Mouse (Mus musculus): ENCODE results near the gene Efcab5.
A peak's percentile ranks its signal among the peaks of the same experiment; 100 is the strongest.
"Not testable (repeated sequence)": the region's sequence is repeated elsewhere in the genome, so short reads cannot be mapped to it uniquely, and the experiment has no call there.

Gene Efcab5

DNA sequence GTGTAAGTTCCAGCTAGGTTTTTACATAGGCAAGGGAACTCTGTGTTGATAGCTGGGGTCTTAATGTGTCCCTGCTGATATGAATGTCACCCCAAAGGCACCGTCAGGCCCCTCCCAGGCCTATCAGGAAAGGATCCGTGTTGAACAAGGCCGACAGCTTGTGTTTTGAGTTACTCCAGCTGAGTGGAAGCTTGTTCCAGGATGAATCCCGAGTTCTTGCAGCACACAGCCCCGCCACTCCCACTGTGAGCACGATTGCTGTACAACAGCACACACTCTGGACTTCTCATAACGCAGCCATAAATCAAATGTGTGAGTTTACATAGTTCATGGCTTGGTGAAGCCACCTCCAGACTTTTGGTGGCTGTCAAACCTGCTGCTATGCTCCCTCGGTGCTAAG lies 94.6 kb downstream of the Efcab5 start:
- DNase-seq, result no peak

DNA sequence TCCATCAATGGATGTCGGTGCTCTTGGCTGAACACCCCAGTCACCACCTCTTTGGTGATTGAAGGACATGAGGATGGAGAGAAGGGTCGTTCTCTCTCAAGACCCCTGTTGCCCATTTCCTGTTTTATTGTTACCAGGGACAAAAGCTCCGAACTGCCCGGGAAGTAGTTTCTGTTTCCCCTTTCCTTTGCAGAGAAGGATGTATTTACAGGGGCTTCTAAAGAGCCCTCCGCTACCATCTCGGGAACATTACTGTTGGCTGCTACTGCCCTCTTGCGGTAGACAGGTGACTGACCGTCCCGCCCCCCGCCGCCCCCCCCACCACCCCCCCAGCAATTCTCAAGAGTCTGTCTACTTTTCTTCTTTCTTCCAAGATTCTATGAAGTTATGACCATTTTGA lies 95.6 kb downstream of the Efcab5 start:
- peak; percentile 53 for DNase-seq

DNA sequence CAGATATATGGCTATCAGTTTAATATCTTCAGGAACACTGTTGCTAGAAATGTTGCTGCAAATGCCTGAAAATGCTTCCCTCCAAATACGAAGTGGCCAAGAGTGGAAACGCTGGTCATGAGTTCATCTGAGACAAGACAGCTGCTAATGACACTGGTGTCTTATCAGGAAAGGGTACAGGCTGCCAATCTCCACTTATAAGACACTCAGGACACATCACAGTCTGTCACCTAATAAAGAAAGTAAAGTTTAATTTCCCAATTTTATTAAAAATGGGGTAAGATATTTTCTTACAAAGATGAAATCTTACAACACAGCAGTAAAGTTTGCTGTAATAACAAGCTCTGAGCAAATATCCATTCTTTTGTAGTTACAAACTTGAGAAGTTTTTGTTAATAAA lies 99.6 kb downstream of the Efcab5 start:
- DNase-seq, result no peak

DNA sequence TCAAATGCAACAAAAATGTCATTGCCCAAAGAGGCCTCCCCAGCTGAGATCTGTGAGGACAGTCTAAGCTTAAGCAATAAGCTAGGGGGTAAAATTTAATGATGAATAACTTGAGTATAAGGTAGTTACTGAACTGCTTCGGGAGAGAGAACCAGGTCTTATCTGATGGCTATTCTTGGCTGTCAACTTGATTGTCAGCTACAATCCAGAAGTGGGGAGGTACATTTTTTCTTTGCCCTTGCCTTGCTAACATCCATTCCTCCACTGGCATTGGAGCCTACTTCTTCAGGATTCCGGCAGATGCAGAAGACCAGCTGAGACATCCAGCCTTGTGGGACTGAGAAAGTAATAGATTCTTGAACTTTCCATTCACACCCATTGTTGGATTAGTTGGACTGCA lies 101.8 kb downstream of the Efcab5 start:
- DNase-seq, result no peak

DNA sequence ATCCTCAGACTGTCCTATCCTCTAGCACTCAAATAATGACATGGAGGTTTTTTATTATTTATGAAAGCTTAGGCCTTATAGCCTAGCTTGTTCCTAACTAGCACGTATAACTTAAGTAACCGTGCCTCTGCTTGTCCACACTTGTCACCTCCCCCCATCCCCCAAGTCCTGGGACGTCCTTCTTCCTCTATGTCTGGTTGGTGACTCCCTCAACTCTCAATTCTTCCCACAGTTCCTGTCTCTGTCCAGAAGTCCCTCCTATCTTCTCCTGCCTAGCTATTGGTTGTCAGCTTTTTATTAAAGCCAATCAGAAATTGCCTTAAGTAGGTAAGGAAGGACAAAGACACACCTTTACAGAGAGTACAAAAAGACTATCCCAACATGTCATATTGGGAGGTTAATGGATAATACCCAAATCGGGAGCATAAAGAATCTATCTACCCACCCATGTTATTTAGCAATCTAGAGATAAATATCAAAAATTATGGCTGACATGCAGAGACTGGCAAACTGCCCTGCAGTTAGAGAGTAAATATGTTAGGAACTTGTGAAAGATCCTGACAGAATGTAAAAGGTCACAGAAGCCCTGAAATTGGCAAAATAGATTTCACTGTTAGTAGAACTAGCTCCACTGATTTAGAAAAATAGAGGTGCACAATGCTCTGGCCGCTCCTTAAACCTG lies 104.6 kb downstream of the Efcab5 start:
- DNase-seq, result no peak

DNA sequence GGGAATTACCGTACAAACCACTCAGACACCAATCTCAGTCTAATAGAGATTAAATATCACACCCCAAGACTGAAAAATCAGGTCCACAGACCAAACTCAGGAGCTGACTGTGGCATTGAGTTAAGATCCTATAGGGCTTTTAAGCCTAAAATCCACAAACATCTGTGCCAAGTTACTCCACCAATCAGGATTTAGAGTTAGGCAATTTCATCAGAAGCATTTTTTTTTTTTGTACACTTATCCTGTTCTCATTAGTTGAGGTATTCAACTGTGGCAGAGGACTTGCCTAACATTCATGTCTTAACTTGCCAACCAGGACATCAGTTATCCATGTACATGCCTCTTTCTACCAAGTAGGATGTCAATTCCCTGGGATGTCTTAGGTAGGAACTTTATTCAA lies 109.4 kb downstream of the Efcab5 start:
- DNase-seq, result no peak

DNA sequence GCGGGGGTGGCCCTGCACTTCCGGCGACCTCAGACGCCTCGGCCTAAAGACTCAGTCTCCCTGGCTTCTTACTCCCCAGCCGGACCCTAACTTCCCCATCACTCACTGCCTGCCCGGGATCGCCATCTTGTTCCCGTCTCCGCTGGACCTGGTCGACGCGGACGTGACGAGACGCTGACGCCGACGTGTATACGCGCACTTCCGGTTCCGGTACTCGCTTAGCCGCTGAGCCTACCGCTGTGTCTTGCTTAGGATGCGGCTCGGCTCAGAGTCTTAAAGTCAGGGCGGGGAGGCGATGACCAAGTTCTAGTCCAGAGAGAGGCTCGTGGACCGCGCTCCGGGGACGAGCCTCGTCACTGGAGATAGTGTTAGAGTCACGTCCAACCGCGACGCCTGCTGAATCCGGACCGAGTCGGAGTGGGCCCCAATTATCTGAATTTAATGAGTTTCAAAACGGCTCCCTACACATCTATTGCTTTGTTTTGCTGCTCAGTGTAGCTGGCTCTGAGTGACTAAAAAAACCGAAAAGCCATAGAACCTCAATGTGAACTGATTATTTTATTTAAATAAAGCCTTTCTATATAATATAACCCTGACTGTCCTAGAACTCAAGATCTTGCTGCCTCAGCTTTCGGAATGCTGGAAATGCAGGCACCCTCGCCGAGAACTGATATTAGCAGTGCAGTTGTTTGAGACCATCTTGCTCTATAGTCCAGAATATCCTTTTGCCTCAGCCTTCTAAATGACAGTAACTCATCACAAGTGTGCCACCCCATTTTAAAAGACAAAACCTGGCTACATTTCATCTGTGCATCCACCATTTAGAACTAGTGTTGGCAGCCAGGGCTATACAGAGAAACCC lies 110.3 kb downstream of the Efcab5 start, which contains the start of gene Nsrp1:
Gene Nsrp1 (minus strand): TSS at position 163 of the 862 bp plus-strand sequence.
- DNase-seq, result peak; percentile 92

DNA sequence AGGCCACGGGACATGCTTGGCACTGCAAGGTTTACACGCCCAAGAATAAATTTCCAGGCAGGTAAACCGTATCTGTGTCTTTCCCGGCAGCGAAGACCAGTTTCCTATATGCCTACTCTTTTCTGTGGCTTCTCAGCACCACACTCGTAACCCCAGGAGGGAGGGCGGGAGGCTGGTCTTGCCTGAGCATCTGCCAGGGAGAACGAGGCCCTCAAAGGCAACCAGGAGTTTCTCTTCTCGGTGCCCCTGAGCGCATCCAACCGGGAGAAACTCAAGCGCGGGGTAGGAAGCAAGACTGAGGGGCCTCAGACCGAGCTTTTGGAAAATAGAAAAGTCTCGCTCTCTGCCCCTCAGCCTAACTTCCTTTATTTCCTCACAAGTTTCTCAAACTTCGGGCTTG lies 111.0 kb downstream of the Efcab5 start:
- no peak for DNase-seq

DNA sequence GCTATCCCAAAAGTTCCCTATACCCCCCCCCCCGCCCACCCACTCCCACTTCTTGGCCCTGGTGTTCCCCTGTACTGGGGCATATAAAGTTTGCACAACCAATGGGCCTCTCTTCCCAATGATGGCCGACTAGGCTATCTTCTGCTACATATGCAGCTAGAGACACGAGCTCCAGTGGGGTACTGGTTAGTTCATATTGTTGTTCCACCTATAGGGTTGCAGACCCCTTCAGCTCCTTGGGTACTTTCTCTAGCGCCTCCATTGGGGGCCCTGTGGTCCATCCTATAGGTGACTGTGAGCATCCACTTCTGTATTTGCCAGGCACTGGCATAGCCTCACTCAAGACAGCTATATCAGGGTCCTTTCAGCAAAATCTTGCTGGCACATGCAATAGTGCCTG lies 111.4 kb downstream of the Efcab5 start:
- DNase-seq, result not testable (repeated sequence)

DNA sequence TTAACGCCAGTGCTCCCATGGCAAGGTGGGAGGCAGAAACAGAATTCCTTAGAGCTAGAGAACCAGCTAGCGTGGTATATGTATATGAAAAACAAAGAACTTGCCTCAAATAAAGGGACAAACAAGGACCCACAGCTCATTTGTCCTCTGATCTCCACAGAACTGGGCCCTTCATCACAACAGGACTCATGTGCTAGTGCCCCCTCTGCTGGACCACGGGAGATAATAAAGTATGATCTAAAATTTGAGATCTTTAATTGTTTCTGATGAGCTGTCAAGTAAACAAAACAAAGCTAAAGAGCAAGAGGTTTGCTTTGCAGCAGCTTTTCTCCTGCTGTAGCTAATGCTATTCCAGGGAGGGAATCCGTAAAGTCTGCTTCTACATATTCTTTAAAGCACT lies 118.0 kb downstream of the Efcab5 start:
- no peak for DNase-seq

DNA sequence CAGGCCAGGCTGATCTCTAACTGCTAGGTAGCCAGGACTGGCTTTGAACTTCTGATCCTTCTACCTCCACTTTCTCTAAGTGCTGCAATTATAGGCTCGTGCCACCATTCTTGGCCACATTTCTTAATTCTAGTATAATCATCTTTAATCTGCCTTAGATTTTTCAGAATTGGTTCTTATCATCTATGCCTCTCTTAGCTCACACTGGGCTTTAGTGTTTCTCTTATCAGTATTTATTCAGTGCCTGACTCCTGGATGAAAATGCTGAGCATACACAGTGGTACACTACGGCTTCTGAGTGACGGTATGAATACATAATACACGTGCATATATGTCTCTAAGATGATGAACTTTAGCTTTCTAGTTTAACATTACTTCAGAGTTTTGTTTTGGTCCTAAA lies 119.9 kb downstream of the Efcab5 start:
- DNase-seq, result no peak

DNA sequence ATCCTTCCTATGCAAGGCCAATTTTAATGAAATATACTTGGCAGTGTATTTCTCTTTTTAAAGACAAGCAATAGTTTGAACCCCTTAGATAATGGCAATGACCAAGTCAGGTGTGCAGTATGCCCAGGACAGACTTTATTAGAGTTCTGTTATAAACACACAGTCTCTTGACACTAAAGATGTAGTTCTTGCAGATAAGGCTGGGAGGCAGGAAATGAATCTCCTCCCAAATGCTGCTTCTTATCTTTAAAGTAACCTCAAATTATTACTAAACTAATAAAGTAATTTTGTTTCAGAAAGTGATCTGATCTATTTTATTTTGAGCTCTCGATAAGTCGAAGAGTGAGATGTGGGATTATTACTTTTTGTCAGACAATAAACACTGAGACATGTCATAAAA lies 125.4 kb downstream of the Efcab5 start:
- no peak for DNase-seq

DNA sequence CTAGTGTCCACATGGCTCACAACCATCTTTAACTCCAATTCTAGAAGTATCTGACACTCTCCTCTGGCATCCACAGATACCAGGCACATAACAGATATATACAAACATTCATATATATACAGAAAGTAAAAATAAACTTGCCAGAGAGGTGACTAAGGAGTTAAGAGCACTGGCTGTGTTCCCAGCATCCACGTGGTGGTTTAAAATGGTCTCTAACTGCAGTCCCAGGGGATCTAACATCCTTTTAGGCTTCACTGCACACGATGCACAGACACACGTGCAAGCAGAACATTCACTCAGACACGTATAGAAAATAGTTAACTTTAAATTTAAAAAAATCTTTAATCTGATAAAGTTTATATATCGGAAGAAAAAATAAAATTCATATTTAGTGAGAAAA lies 126.8 kb downstream of the Efcab5 start:
- DNase-seq, result no peak

DNA sequence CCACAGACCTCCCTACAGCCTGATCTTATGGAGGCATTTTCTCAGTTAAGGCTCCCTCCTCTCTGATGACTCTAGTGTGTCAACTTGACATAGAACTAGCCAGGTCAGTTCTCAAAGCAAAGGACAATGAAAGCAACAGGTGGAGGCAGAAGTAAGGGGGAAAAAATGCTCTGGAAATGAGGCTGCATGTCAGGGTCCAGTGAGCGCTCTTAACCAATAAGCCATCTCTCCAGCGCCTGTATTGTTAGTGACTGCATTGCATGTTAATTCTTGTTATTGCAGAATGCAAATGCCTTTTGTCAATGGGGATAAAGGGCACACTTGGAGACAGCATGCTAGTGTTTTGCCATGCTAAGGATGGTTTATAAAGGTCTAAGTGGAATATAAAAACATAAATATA lies 146.0 kb downstream of the Efcab5 start:
- no peak for DNase-seq

DNA sequence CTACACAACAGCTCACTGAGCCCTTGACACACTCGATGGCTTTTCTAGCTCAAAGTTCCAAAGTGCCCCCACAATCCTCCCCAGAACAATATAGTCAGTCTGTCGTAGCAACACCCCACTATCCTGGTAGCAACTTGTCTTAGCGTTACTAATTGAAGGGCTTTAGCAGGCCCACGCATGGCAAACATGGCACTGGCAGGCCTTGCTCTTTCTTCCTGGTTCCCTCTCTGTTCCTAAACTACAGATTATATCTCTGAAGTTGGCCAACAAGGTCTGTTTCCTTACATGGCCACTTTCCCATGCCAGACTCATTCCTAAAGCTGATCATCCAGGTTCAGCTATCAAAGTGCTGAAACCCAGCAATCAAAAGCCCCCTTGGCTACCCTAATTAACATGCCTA lies 146.9 kb downstream of the Efcab5 start:
- DNase-seq, result no peak

Data from right cerebral cortex, postnatal 14 days (tissue).